Mouse (Mus musculus): ENCODE results near the gene Fam206a. TPM values are rescaled to one million over a fixed set of nuclear protein-coding genes. Genes with fewer than 3 reads are reported as not detected.

Fam206a gene
- total and polyA plus RNA-seq, 3 experiments = 7.9 to 29.4 (median 8.2) TPM

GRCm38 (mm10) chr4:56756966-56757600, 45.1 kb upstream of the Fam206a start:
- H3K79me2 ChIP-seq (replicated peaks; ENCODE audit: control insufficient read depth, extremely low read depth, insufficient read depth, poor library complexity, severe bottlenecking) = no peaks in the 10 kb centered on the region
- no peak overlapping the region for H3K4me3 ChIP-seq (replicated peaks in 1 of 3; ENCODE audit: low read depth in 2 of 3, low read length in 2 of 3, poor library complexity in 1 of 3)
- dilution Hi-C loops (cut with MboI; ENCODE audit: extremely low pct_ligation_motif_present, extremely low pct_unique_long_range_greater_than_20kb, low sequenced_read_pairs) = no loop called here
- H3K9ac ChIP-seq (ENCODE audit: insufficient read depth, low read depth) = no peak overlapping the region
- H3K4me1 ChIP-seq (ENCODE audit: control insufficient read depth in 1 of 2, insufficient read depth in 2 of 2) = peaks cover 3 to 20% of the 10 kb centered on the region in 2 experiments; a peak in 3 of 4 replicates
- no peaks in the 10 kb centered on the region for H3K27me3 ChIP-seq (replicated peaks)
- H3K4me2 ChIP-seq (ENCODE audit: insufficient read depth, low read depth, poor library complexity, severe bottlenecking) = no peak overlapping the region
- TF ChIP-seq ZMIZ1 (IDR thresholded peaks at IDR 0.05; ENCODE audit: low read depth, low read length) (no peak), ETS1 (conservative IDR thresholded peaks at IDR 0.05; ENCODE audit: low read depth, low read length) (no peak), SMC3 (IDR thresholded peaks at IDR 0.05; ENCODE audit: low read depth, low read length) (no peak), GABPA (IDR thresholded peaks at IDR 0.05; ENCODE audit: insufficient replicate concordance, low read depth, low read length) (no peak), IRF4 (IDR thresholded peaks at IDR 0.05; ENCODE audit: low read depth, low read length) (no peak), HCFC1 (IDR thresholded peaks at IDR 0.05; ENCODE audit: low read depth, low read length) (no peak), ZKSCAN1 (IDR thresholded peaks at IDR 0.05; ENCODE audit: borderline replicate concordance, low read depth, low read length) (no peak), MXI1 (IDR thresholded peaks at IDR 0.05; ENCODE audit: low read depth, low read length) (no peak), TBP (conservative IDR thresholded peaks at IDR 0.05; ENCODE audit: low read depth, low read length) (no peak)
- DNase-seq (ENCODE audit: extremely low read depth) = no peak
- H3K9me3 ChIP-seq (replicated peaks; ENCODE audit: low read length) = no peaks in the 10 kb centered on the region
- H3K36me3 ChIP-seq (replicated peaks in 1 of 2; ENCODE audit: control insufficient read depth in 1 of 2, insufficient read depth in 1 of 2, low read length in 1 of 2) = peaks cover 60 to 93% of the 10 kb centered on the region in 2 experiments
- H3K27ac ChIP-seq (ENCODE audit: insufficient read depth, low read depth) = peak overlapping the region; percentile 37
- in situ Hi-C loops (cut with MboI; ENCODE audit: low pct_ligation_motif_present, low pct_unique_long_range_greater_than_20kb, low sequenced_read_pairs) = no loop called here

- H3K27ac ChIP-seq (ENCODE audit: insufficient read depth, low read depth) = 0 out of 2 replicates have a peak overlapping the region, but pooled peaks have one; percentile 51
- H3K27me3 ChIP-seq (replicated peaks) = no peaks in the 10 kb centered on the region
- H3K4me1 ChIP-seq (ENCODE audit: control insufficient read depth in 1 of 2, insufficient read depth in 2 of 2) = peaks cover 3 to 20% of the 10 kb centered on the region in 2 experiments; a peak in 3 of 4 replicates
- peak; percentile 66 for TF ChIP-seq EP300 (IDR thresholded peaks at IDR 0.05; ENCODE audit: low read length)
- no peak for TF ChIP-seq CHD2 (IDR thresholded peaks at IDR 0.05; ENCODE audit: low read length)
- no peak for TF ChIP-seq SIN3A (IDR thresholded peaks at IDR 0.05; ENCODE audit: low read length)
- TF ChIP-seq JUND (conservative IDR thresholded peaks at IDR 0.05; ENCODE audit: low read depth, low read length) = peak; percentile 88
- TF ChIP-seq JUN (IDR thresholded peaks at IDR 0.05; ENCODE audit: insufficient read depth, low read depth, low read length) = peak; percentile 79; the same call in 1 of the 2 replicates
- peak; percentile 84 for TF ChIP-seq IRF4 (IDR thresholded peaks at IDR 0.05; ENCODE audit: low read depth, low read length)
- dilution Hi-C loops (cut with MboI; ENCODE audit: extremely low pct_ligation_motif_present, extremely low pct_unique_long_range_greater_than_20kb, low sequenced_read_pairs) = no loop called here
- no peak overlapping the region for H3K4me3 ChIP-seq (replicated peaks in 1 of 3; ENCODE audit: low read depth in 2 of 3, low read length in 2 of 3, poor library complexity in 1 of 3)
- in situ Hi-C loops (cut with MboI; ENCODE audit: low pct_ligation_motif_present, low pct_unique_long_range_greater_than_20kb, low sequenced_read_pairs) = no loop called here
- no peak overlapping the region for H3K4me2 ChIP-seq (ENCODE audit: insufficient read depth, low read depth, poor library complexity, severe bottlenecking)
- H3K9ac ChIP-seq (ENCODE audit: insufficient read depth, low read depth) = no peak overlapping the region
- no peaks in the 10 kb centered on the region for H3K9me3 ChIP-seq (replicated peaks; ENCODE audit: low read length)
- no peaks in the 10 kb centered on the region for H3K79me2 ChIP-seq (replicated peaks; ENCODE audit: control insufficient read depth, extremely low read depth, insufficient read depth, poor library complexity, severe bottlenecking)
- peaks cover 63 to 97% of the 10 kb centered on the region in 2 experiments for H3K36me3 ChIP-seq (replicated peaks in 1 of 2; ENCODE audit: control insufficient read depth in 1 of 2, insufficient read depth in 1 of 2, low read length in 1 of 2)
- DNase-seq (ENCODE audit: extremely low read depth) = peak; percentile 46
Measured at GRCm38 (mm10) chr4:56757693-56758092, 44.5 kb upstream of the Fam206a start.
